Mouse (Mus musculus) thymus, adult 2 months (tissue): ENCODE data around the gene Rnaseh2c.

Experiments
- CTCF ChIP-seq: fragments of 200-500 bp; IDR thresholded peaks from 2 replicates; pipeline ENCODE4 v1.5.1; 2012; ENCODE audit warnings: mild to moderate bottlenecking, control low read depth, low read length, moderate library complexity, borderline replicate concordance; ENCODE audit not compliant: control insufficient read depth, poor library complexity, insufficient read depth; ENCODE audit errors: extremely low read depth
- POLR2A ChIP-seq: fragments of 200-500 bp; IDR thresholded peaks from 2 replicates; pipeline ENCODE4 v1.6.1; 2012; ENCODE audit warnings: mild to moderate bottlenecking, low read length, control low read depth, moderate library complexity; ENCODE audit not compliant: control insufficient read depth, poor library complexity, insufficient read depth; ENCODE audit errors: extremely low read depth

DNA sequence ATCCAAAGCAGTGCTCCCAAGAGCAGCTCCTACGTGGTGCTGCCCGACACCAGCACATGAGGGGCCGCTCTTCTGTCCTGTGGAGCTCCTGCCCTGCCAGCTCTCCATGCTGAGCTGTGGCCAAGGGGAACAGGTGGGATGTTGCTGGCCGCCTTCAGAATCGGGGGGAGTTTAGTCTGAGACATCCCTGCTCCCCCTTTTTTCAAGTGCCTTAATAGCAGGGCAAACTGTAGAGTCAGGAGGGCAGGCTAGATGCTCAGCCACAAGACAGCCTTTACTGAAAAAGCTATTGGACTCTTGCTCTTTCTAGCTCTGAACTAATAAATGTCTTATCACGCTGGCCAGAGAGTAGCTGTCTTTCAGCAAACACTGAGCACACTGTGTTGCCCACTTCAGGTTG lies 46.1 kb downstream of the Rnaseh2c start:
- TF ChIP-seq CTCF (no peak), POLR2A (no peak)
